Mouse (Mus musculus): ENCODE data around the gene Galnt17.

Galnt17 gene

DNA sequence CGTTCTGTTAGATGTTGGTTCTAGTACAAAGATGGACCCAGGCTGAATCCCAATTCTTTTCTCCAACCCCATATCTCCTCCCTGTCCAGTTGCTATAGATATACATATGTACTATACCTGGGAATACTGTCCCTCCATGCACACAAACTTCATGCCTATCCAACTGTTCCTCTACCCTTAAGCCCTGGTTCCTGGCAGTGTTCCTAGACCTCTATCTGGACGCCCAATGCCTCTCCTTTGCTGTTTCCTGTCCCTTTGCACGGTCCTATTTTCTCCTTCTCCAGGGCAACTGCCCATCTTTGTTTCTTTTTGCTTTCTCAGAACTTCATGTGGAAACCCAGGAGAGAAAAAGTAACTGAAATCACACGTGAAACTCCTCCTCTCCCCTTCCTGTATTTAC is 188.4 kb downstream of the Galnt17 start:
- DNase-seq: no peak

DNA sequence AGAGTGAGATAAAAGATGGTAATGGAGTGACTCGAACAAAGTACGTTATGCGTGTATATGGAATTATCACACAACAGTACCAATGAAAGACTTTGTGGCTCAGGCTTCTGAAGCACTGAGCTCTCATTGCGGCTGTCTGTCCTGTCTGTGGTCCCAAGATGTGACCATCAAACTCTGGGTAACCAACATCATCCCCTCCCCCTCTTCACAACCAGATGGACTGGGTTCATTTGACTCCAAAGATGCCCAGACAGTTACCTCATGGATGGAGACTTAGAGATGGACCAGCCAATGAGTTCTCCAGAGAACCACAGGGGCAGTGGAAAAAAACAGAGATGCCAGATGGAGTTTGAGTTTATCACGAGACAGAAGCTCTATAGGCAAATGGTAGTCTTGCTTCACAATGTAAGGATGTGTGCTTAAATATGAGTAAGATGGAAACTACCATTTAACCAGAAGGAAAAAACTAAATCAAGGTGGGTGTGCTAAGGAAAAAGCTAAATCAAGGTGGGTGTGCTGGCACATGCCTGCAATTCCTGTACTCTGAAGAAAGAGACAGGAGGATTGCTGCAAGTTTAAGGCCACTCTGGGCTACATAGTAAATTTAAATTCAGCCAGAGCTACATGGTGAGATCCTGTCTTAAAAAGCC is 190.8 kb downstream of the Galnt17 start:
- no peak for DNase-seq

DNA sequence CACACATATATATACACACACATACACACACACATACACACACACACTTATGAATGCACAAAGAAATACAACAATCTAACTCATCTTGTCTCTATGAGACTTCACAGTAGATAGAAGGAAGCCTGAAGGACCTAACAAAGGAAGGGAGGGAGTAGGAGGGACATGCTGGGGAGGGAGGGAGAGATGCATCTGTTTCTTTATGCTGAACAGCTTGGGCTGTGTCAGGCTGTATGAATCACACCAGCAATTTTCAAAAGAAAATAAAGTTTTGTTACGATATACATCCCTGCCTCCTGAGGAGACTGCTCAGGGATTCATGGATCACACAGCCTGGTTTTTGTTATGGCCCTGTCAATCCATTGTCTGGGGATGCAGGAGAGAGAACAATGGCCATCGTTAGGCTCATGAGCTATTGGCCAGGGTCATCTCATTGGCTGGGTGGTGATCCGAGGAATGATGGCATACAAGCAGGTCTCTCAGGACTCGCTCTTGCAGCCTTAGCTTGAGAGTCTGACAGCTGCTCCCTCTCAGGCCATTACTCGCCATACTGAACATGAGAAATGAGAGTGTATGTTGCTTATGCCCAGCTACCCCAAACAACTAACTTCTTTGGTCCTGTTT is 194.3 kb downstream of the Galnt17 start:
- no peak for DNase-seq

DNA sequence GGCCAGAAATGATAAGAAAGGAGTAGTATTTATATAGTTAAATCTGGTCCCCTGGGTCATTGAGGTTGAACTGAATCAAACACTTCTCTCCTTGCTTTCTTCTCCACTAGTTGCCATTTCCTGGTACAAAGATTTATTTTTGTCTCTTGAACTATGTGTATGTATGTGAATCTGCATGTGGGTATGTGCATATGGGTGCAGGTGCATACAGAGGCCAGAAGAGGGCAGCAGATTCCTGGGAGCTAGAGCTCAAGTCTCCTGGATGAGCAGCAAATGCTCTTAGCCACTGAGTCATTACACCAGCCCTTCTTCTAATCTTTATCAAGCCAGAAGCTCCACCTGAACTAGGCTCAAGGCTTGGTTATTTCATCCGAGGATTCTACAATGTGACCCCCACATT is 201.1 kb downstream of the Galnt17 start:
- DNase-seq: no peak

DNA sequence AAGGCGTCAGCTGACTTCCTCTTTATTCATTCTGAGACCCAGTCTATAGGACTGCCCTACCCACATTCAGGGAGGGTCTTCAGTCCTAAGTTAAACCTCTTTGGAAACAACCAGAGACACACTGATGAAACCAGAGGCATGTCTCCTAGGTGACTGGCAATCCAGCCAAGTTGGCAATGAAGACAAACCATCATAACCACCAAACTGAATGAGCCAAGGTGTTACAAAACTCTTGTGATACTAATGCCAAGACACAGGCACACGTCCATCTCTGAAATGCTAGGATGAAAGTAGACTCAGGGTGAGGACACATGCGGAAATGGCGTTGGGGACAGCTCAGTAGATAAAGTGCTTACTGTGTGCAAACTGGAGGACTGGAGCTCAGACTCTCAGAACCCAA is 211.5 kb downstream of the Galnt17 start:
- no peak for DNase-seq

DNA sequence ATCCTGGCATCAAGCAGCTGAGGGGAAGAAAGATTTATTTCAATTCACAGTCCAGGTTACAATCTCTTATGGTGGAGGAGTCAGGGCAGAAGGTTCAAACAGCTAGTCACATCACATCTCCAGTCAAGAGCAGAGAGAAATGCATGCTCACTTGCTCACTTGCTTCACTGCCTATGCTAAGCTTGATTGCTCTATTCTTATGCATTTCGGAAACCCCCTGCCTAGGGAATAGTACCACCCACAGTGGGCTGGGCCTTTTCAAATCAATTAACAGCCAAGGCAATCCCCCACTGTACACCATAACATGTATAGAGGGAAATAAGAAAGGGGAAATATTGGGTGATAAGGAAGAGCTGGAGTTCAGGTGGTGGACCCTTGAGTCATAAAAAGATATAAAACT is 212.7 kb downstream of the Galnt17 start:
- no peak for DNase-seq

DNA sequence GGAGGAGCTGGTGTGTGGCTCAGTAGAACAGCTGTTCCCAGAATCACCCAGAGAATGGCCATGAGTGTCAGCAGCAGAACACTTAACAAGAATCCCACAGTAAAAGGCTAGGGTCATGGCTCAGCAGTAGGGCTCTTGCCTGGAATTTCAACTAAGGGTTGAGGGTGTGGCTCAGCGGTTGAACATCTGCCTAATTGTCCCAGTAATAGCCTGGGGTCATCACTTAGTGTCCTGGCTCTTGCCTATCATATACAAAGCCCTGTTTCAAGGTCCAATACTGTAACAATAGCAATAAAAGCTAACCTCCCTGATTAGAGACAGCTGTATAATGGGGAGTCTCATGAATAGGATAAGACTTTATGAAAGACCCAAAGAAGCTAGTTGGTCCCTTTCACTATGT is 213.5 kb downstream of the Galnt17 start:
- DNase-seq: no peak

DNA sequence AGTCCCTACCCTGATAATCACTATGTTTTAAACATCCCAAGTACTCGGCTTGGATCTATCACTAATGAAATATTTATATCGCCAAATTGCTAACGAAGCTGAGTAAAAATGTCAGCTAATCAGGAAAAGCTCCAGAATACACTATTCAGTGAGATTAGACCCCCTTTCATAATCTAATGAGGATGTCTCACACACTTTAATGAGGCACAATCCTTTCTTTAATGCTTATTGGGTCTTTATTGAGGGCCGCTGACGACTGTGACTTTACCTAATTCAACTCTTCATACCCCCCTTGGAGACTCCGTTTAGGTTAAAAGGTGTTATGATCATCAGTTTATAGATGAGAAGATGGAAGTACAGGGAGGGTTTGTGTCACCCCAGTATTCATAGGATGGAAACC is 214.2 kb downstream of the Galnt17 start:
- no peak for DNase-seq

DNA sequence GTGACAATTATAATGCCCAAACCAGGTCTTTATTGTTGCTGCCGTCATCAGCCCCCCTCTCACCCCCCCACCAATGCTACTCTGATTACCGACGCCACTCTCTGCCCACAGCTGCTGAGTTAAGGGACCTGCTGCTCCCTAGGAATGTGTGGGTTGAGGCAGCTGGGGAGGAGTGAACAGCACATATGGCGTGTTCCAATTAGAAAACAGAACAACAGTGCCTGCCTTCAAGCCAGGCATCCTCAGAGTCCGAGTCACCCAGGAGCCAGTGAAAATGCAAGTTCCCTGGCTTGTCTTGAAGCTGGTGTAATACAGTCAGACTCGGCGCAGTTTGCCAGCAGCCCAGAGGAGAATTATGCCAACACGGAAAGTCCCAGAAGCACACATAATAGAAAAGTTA is 218.4 kb downstream of the Galnt17 start:
- peak; percentile 6 to 39 for DNase-seq

DNA sequence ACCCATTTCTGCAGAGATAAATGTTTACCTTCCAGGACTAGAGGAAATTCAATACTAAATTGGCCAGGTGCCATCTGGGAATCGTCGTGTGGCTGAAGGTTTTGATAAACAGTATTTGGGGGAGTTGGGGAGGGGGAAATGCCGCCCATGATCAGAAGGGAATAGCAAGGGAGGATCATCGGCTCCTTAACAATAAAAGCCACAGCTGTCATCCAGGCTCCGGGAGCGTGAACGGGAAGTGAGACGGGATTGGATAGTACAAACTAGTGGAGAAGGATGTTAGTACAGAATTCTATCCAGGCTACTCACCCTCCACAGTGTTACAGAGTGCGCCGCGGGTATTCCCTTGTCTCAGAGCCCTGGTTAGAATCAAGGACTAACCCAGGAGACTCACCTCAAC is 219.4 kb downstream of the Galnt17 start:
- DNase-seq: peak; percentile 22 to 23

DNA sequence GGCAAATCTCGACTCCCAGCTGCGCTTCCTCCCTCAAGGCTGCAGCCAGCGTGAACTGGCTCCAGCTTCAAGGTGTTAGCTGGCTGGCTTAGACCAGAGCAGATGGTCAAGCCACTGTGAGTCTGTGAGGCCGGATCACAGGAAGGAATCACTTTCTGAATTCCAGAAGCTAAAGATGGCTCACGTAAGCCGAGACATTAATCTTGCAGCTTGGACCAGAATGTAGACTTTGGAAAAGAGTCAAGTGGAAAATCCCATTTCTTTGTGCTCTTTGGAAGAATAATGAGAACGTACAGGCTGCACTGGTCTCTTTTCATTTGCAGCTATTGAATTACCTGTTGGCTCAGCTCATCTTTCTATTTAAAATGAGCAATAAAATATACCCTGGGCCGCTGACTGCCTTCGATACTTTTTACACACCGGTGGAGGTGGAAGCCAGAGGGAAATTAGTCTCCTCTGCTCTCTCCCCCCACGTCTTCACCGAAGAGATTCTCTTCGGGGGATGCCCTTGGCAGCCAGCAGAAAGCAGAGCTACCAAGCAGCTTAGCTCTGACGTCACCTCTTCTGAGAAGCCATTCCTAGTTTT is 225.1 kb downstream of the Galnt17 start:
- DNase-seq: peak in 1 of 2 experiments; percentile 16

DNA sequence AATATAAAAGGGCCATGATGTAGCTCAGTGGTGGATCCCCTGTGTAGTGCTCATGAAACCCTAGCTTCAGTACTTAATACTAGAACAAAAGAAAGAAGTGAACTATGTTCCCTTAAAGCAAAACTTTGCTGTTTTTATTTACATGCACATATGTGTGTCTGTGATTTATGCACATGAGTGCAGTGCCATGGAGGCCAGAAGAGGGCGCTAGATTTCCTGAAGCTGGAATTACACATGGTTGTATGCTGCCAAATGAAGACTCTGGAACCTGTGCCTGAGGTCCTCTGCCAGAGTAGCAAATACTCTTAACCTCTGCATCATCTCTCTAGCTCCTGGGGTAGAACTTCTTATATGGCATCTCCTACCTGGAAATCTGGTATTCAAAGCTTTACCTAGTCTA is 230.6 kb downstream of the Galnt17 start:
- DNase-seq: peak in 1 of 2 experiments; percentile 5

DNA sequence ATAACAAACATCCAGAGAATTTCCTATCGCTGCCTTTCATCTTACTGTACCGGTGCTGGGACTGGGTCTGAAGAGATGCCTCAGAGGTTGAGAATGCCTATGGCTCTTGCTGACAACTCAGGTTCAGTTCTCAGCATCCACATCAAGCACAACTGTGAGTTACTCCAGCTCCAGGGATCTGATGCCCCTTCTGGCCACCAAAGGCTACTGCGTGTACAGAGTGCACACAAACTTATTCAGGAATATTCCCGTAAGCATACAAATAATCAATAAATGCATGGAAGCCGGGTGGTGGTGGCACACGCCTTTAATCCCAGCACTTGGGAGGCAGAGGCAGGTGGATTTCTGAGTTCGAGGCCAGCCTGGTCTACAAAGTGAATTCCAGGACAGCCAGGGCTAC is 232.5 kb downstream of the Galnt17 start:
- DNase-seq: no peak

DNA sequence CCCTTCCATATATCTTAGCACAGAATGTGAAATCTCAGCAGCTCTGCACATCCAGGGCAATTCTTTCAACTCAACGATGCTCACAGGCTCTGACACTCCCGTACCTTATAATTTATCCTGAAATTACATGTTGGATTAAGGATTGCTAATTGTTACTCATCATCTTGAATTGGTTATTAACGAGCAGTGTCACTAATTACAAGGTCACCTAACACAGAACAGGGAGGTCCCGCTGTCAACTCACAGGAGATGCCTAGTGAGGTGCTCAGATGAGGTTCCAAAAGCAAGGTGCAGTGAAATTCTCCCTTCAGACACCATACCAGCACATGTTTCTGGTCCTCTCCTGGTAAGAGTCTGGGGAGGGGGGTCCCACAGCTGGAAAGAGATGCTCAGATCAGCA is 234.0 kb downstream of the Galnt17 start:
- no peak for DNase-seq

DNA sequence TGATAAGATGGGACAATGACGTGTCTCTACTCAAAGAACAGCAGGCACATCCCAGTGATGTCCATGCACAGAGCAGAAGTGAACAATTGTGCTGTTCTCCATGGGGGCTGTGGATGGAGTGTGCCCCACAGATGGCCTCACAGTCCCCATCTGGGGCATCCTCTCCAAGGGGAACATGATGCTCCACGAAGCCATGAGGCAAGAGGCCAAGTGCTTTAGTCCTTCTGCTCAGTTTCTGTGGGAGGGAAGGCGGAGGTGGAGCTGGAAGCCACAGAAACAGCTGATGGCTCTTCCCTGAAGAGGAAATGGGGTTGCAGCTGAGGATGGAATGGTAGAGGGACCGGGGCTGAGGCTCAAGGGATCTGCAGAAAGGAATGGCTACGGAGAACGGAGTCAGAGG is 243.1 kb downstream of the Galnt17 start:
- no peak for DNase-seq

DNA sequence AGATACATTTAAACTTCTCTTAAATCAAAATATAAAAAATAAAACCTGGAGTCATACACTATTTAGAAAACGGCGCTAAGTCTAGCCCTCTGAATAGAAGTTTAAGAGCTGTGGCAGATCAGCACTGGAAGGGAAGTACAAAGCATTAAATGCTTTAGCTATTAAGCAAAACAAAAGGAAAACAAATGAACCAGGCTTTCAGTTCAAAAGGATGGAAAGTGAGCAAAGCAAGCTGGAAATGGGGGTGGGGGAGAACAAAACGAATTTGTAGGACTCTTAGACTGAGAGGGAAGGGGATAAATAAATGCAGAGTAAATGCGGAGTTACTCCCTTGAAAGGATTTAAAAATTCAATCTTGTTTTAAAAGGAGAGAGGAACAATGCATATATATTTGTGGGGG is 259.8 kb downstream of the Galnt17 start:
- DNase-seq: no peak

DNA sequence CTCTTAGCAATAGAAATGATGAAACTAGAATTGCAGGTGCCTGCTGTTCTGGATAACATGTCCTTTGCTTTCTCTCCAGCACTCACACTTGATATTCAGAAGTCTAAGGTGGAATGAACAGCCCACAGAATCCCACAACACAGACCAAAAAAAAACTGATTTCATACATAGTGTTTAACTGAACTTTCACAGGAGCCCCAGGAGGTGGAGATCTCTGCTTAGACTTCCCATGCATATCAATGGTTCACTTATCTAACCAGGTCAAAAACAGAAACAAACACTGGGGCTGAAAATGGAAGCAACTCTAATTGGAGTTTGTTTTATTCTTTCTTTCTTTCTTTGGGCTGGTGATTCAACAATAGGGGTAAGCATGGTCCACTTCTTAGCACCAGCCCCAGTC is 265.2 kb downstream of the Galnt17 start:
- DNase-seq: no peak

DNA sequence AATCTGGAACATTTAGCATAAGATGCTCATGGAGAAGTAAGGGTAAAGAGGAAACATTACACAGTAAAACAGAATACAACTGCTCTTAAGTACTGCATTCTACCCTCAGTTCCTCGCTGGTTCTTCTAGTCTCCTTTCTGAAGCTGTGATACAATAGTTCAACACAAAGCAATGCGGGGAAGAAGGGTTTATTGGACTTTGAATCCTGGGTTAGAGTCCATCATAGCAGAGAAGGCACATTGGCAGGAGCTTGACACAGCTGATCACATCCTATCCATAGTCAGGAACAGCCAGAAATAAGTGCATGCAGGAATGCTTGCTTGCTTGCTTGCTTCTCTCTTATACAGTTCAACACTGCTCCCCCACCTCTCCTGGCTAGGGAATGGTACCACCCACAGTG is 267.9 kb downstream of the Galnt17 start:
- DNase-seq: no peak

DNA sequence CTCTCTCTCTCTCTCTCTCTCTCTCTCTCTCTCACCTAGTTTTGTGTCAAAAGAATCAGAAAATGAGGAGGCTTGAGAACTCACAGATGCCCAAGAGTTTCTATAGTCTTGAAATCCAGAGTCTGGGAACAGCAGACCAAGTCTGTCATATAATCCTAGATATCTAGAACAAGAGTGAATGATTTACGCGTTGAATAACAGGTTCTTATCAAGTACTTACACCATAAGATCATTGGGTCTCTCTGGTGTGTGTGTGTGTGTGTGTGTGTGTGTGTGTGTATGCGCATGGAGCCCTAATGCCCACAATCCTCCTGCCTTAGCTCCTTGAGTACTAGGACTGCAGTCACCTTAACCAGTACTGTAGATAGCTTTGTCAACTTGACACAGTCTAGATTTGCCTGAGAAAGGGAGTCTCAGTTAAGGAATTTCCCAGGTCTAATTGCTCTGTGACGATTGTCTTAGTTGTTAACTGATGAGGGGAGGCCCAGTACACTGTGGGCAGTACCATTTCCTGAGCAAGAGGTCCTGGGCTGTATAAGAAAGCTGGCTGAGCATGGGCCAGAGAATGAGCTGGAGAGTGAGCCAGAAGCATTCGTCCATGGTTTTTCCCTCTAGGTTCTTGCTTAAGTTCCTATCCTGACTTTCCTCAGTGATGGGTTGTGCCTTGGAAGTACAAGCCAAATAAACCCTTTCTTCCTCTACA is 268.5 kb downstream of the Galnt17 start:
- DNase-seq: no peak

DNA sequence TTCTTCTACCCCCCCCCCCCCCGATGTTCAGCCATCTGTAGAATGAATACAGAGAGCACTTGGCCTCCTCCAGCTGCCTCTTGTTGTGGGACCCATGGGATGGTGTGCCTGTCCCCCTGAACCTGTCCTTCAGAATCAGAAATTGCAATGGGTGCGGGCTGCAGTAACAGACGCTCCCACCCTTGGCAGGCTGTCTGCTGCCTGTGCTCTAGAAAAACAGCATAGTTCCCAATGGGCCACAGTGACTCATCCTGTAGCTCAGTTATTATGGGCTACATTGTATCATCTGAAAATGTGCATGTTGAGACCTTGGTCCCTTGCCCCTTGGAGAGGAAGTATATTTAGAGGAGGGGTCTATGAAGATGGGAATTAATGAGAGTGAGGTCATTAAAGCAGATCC is 283.8 kb downstream of the Galnt17 start:
- no peak for DNase-seq

DNA sequence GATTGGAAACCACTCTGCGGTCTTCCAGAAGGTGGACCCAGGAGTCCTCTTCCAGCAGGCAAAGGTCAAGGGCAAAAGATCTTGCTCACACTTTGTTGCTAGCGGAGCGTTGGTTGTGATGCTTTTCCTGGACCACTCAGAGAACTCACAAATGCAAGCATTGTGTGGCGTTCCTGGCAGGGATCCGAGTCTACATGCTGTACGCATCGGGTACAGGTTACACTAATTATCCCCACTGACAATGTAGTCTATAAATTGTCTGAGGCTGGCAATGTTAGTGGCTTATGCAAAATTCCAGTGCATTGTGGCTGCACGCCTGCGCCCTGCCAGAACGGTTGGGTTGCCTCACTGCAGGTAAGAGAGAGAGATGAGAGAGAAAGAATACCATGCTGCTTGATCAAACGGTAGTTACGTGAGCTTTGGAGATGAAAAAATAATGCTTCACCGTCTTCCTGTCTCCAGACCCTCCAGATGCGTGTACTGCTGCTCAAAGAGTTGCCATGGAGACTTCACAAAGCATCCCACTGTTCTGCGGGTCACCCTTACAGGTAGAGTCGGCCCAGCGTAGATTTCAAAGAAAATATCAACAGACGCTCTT is 285.8 kb downstream of the Galnt17 start:
- DNase-seq: no peak

DNA sequence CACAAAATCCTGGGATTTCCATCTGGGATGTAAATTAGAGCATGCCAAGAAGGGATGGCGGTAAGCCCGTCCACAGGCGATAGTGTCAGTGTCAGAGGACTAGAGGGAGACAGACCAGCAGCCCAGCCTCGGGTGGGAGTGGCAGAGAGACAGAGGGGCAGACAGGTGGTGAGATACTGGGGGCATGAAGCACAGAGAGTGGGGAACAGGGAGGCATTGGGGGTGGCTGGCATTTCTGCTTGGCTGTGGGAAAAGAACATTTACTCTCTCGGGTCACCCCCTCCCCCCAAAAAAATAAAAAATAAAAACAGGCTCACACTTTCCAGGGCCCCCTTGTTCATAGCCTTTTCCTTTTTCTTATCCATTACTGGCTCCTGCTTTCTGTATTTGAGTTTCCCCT is 287.4 kb downstream of the Galnt17 start:
- DNase-seq: no peak

DNA sequence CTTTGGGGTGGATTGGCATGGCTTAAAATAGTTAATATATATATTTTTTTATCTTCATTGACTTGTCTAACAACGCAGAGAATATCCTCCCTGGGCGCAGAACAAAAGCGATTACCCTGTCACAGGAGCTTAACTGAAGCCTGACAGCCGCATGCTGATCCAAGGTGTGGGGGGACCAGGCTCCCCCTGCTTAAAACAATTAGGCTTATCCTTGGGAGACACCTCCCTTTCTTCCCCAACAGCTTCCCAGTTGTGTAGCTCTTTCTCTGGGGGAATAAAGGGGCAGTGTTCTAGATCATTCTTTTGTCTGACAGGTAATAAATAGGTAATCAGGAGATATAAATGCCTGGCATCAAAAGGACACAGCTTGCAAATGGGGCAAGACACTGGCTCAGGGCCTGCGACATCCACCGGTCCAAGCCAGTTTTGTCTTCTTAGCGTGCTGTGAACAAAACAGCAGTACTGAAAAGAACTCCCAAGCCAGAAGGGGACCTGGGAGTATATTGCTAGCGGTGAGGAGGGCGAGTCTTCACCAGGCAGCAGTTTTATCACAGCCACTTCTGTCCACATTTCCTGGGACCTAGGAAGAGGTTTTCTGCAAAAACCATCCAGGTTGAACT is 288.8 kb downstream of the Galnt17 start:
- no peak for DNase-seq

Data from kidney, postnatal 4 days (tissue).